Mouse (Mus musculus): ENCODE measurements around the gene Abhd2.

Abhd2 gene

DNA sequence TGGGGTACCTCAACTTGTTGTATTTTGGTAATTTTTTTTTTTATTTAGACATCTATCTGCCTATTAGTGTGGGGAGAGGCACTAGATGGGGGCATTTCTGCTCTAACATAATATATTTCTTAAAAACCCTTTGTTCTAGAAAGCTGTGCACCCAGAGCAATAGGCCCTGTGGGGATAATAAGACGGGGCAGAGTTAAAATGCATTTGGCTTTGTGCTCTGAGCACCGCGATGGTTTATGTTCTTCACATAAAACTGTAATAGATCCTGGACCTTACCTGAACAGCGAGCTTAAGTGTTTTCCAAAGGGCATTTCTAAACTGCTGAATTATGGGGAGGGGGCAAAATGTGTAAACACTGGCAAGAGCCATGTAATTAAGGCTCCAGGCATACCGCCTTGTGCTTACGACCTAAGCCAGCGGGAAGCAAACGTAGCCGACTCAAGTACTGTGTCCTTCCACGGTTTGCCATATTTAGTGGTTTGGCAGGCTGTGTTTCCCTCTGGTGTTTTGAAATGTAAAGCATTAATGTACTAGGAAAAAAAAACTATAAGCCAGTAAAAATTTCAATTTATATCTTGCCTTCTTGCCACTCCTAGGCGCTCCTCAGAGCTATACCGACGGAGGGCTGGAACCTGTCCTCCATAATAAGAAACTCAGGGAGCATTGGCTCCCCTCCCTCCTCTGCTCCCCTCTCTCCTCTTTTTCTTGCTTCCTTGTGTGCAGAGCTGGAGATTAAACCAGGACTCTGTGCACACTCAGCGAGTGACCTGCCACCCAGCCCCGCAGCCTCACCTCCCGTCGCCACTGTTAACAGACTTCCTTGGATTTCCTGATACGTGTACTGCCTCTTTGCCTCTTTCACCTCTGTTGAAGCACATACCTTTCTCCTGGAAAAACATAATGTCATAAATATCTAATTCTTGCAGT is 141.7 kb downstream of the Abhd2 start:
- no peak for DNase-seq (ENCODE audit: extremely low spot score, low read depth, low spot score)
